Mouse (Mus musculus): Measurements from ENCODE around the gene Ywhag. TPM values are rescaled to one million over a fixed set of nuclear protein-coding genes. Genes with fewer than 3 reads are reported as not detected.

Ywhag gene
- polyA plus RNA-seq, 1 experiment = 57.1 TPM

DNA sequence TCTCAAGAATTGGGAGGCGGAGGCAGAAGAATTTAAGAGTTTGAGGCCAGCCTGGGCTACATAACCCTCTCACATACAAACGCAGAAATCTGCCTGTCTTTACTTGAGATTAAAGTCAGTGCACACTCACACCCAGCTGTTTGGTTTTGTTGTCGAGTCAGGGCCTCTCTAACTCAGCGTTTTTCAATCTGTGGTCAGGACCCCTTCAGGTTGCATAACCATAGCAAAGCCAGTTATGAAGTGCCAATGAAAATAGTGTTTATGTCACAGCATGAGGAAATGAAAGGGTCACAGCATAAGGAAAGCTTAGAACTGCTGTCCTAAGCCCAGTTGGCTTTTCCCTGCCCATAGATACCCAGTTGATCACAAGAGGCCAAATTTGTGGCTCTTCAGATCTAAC is 27.6 kb downstream of the Ywhag start:
- 67% methylated on average over 4 of the region's 4 CpGs for WGBS
- Histone ChIP-seq H3K36me3 (ENCODE audit: control insufficient read depth, insufficient read depth, low read length) (peaks cover 5% of the 10 kb centered on the region; the same call in 1 of the 2 replicates), H3K4me1 (ENCODE audit: control insufficient read depth, insufficient read depth, low read length) (no peaks in the 10 kb centered on the region), H3K27me3 (replicated peaks; ENCODE audit: control insufficient read depth, insufficient read depth, low read length) (no peaks in the 10 kb centered on the region), H3K27ac (ENCODE audit: insufficient read depth, low read depth, low read length) (no peak overlapping the region), H3K4me3 (ENCODE audit: insufficient read depth, low read depth, low read length) (no peak overlapping the region)
- no peak for TF ChIP-seq CTCF (conservative IDR thresholded peaks at IDR 0.05; ENCODE audit: insufficient read depth, insufficient read length, low read depth, low read length)
- no peak for DNase-seq

- 51% methylated on average over 8 of the region's 8 CpGs for WGBS
- peaks cover 2% of the 10 kb centered on the region; the same call in 1 of the 2 replicates for H3K36me3 ChIP-seq (ENCODE audit: control insufficient read depth, insufficient read depth, low read length)
- no peak for DNase-seq
- no peak overlapping the region for H3K4me3 ChIP-seq (ENCODE audit: insufficient read depth, low read depth, low read length)
- H3K27me3 ChIP-seq (replicated peaks; ENCODE audit: control insufficient read depth, insufficient read depth, low read length) = no peaks in the 10 kb centered on the region
- no peak overlapping the region for H3K27ac ChIP-seq (ENCODE audit: insufficient read depth, low read depth, low read length)
- H3K4me1 ChIP-seq (ENCODE audit: control insufficient read depth, insufficient read depth, low read length) = no peaks in the 10 kb centered on the region
- TF ChIP-seq POLR2A (IDR thresholded peaks at IDR 0.05; ENCODE audit: low read depth, low read length) (no peak), CTCF (conservative IDR thresholded peaks at IDR 0.05; ENCODE audit: insufficient read depth, insufficient read length, low read depth, low read length) (no peak)
Measured at GRCm38 (mm10) chr5:135905320-135906225, 28.8 kb downstream of the Ywhag start.

DNA sequence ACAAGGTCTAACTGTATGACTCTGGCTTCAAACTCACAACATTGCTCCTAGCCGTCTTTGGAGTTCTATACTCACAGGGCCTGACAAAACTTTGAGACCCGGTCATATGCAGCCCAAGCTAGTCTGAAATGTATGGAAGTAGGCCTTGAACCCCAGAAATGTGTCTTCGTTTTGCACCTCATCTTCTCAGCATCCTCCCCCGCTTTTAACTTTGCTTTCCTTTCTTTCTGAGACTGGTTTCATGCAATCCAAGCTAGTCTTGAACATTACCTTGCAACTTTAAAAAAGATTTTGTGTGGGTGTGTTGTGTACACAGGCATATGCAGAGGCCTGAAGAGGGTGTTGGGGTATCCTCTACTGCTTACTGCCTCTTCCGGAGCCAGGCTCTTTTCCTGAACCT is 30.2 kb downstream of the Ywhag start:
- 68% methylated on average over 5 of the region's 5 CpGs for WGBS
- H3K36me3 ChIP-seq (ENCODE audit: control insufficient read depth, insufficient read depth, low read length) = no peaks in the 10 kb centered on the region
- H3K4me1 ChIP-seq (ENCODE audit: control insufficient read depth, insufficient read depth, low read length) = no peaks in the 10 kb centered on the region
- H3K27ac ChIP-seq (ENCODE audit: insufficient read depth, low read depth, low read length) = no peak overlapping the region
- no peak overlapping the region for H3K4me3 ChIP-seq (ENCODE audit: insufficient read depth, low read depth, low read length)
- no peak for DNase-seq
- TF ChIP-seq POLR2A (IDR thresholded peaks at IDR 0.05; ENCODE audit: low read depth, low read length) (no peak), CTCF (conservative IDR thresholded peaks at IDR 0.05; ENCODE audit: insufficient read depth, insufficient read length, low read depth, low read length) (no peak)
- H3K27me3 ChIP-seq (replicated peaks; ENCODE audit: control insufficient read depth, insufficient read depth, low read length) = no peaks in the 10 kb centered on the region

DNA sequence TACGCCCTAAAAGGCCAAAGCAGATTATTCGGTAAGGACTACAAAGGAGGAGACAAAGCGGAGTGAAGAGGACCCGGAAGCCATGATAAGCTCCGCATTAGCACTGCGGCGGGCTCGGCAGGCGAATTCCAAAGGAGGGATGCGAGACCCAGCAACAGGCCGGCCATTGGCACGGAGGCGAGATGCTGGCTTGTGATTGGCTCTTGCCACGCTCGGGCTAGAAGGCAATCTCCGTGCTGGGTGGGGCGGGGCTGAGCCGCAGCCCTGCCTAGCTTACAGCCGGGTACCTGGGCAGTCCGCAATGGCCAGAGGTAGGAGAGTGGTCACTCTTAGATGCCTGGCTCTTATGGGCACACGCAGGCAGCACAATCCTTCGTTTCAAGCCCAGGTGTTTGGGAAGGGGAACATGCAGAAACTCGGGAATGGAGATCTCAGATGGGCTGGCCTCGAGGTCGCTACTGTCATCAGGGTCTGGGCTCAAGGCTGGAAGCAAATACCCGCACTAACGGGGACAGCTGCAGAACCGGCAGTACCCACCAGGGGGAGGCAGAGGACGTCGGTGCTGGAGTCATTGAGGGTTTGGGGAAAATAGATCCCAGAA is 30.8 kb downstream of the Ywhag start:
- 1% methylated on average over 30 of the region's 30 CpGs for WGBS
- TF ChIP-seq POLR2A (IDR thresholded peaks at IDR 0.05; ENCODE audit: low read depth, low read length) = peak; percentile 64
- peak; percentile 97 for TF ChIP-seq CTCF (conservative IDR thresholded peaks at IDR 0.05; ENCODE audit: insufficient read depth, insufficient read length, low read depth, low read length)
- H3K27me3 ChIP-seq (replicated peaks; ENCODE audit: control insufficient read depth, insufficient read depth, low read length) = no peaks in the 10 kb centered on the region
- no peaks in the 10 kb centered on the region for H3K4me1 ChIP-seq (ENCODE audit: control insufficient read depth, insufficient read depth, low read length)
- H3K27ac ChIP-seq (ENCODE audit: insufficient read depth, low read depth, low read length) = peak overlapping the region; percentile 49
- peak; percentile 92 for DNase-seq
- H3K36me3 ChIP-seq (ENCODE audit: control insufficient read depth, insufficient read depth, low read length) = no peaks in the 10 kb centered on the region
- peak overlapping the region; percentile 61 for H3K4me3 ChIP-seq (ENCODE audit: insufficient read depth, low read depth, low read length)

GRCm38 (mm10) chr5:135903058-135903457 is 31.4 kb downstream of the Ywhag start:
- Histone ChIP-seq H3K4me1 (ENCODE audit: control insufficient read depth, insufficient read depth, low read length) (no peaks in the 10 kb centered on the region), H3K27me3 (replicated peaks; ENCODE audit: control insufficient read depth, insufficient read depth, low read length) (no peaks in the 10 kb centered on the region), H3K36me3 (ENCODE audit: control insufficient read depth, insufficient read depth, low read length) (no peaks in the 10 kb centered on the region), H3K27ac (ENCODE audit: insufficient read depth, low read depth, low read length) (peak overlapping the region; percentile 20; the same call in 1 of the 2 replicates), H3K4me3 (ENCODE audit: insufficient read depth, low read depth, low read length) (peak overlapping the region; percentile 61)
- 27% methylated on average over 7 of the region's 7 CpGs for WGBS
- no peak for DNase-seq
- no peak for TF ChIP-seq POLR2A (IDR thresholded peaks at IDR 0.05; ENCODE audit: low read depth, low read length)
- no peak for TF ChIP-seq CTCF (conservative IDR thresholded peaks at IDR 0.05; ENCODE audit: insufficient read depth, insufficient read length, low read depth, low read length)

- WGBS = 65% methylated on average over 6 of the region's 6 CpGs
- DNase-seq = no peak
Measured at GRCm38 (mm10) chr5:135901354-135902095, 32.9 kb downstream of the Ywhag start.

More at GRCm38 (mm10) chr5:135901354-135902095, 32.9 kb downstream of the Ywhag start:
- no peaks in the 10 kb centered on the region for H3K27me3 ChIP-seq (replicated peaks; ENCODE audit: control insufficient read depth, insufficient read depth, low read length)
- no peak overlapping the region for H3K4me3 ChIP-seq (ENCODE audit: insufficient read depth, low read depth, low read length)
- TF ChIP-seq CTCF (conservative IDR thresholded peaks at IDR 0.05; ENCODE audit: insufficient read depth, insufficient read length, low read depth, low read length) (peak; percentile 44), POLR2A (IDR thresholded peaks at IDR 0.05; ENCODE audit: low read depth, low read length) (no peak)
- H3K4me1 ChIP-seq (ENCODE audit: control insufficient read depth, insufficient read depth, low read length) = no peaks in the 10 kb centered on the region
- no peak overlapping the region for H3K27ac ChIP-seq (ENCODE audit: insufficient read depth, low read depth, low read length)
- H3K36me3 ChIP-seq (ENCODE audit: control insufficient read depth, insufficient read depth, low read length) = no peaks in the 10 kb centered on the region
